Mouse (Mus musculus): ENCODE measurements at regions not wholly inside any gene's neighbourhood (a gene's known extent, or its start where the extent isn't known, plus 50 kb on each side); places are given as distances from the start of the nearest gene placed in this dataset.

- in situ Hi-C loops (cut with MboI, MseI), result no loop called here
Measured at GRCm38 (mm10) chr2:179210164-179210805, 231.9 kb upstream of the Cdh4 start.

- in situ Hi-C loops (cut with MboI, MseI), result no loop called here
Measured at GRCm38 (mm10) chr2:179216773-179217172, 225.5 kb upstream of the Cdh4 start.

GRCm38 (mm10) chr2:179228096-179228495 lies 214.1 kb upstream of the Cdh4 start:
- in situ Hi-C loops (cut with MboI, MseI), result no loop called here

GRCm38 (mm10) chr2:179231708-179232354 lies 210.4 kb upstream of the Cdh4 start:
- in situ Hi-C loops (cut with MboI, MseI), result no loop called here

- in situ Hi-C loops (cut with MboI, MseI), result no loop called here
Measured at GRCm38 (mm10) chr2:179238166-179238565, 204.1 kb upstream of the Cdh4 start.

- in situ Hi-C loops (cut with MboI, MseI), result no loop called here
Measured at GRCm38 (mm10) chr2:179260892-179261291, 181.3 kb upstream of the Cdh4 start.

GRCm38 (mm10) chr2:179263888-179264287 lies 178.3 kb upstream of the Cdh4 start:
- in situ Hi-C loops (cut with MboI, MseI), result no loop called here

GRCm38 (mm10) chr2:179265436-179265835 lies 176.8 kb upstream of the Cdh4 start:
- in situ Hi-C loops (cut with MboI, MseI), result no loop called here

- in situ Hi-C loops (cut with MboI, MseI), result no loop called here
Measured at GRCm38 (mm10) chr2:179277204-179277886, 164.9 kb upstream of the Cdh4 start.

GRCm38 (mm10) chr2:179277887-179278282 lies 164.3 kb upstream of the Cdh4 start:
- in situ Hi-C loops (cut with MboI, MseI), result no loop called here

- in situ Hi-C loops (cut with MboI, MseI), result no loop called here
Measured at GRCm38 (mm10) chr2:179282276-179282675, 160.0 kb upstream of the Cdh4 start.

- in situ Hi-C loops (cut with MboI, MseI), result no loop called here
Measured at GRCm38 (mm10) chr2:179290394-179290793, 151.8 kb upstream of the Cdh4 start.

GRCm38 (mm10) chr2:179291046-179291563 lies 151.1 kb upstream of the Cdh4 start:
- in situ Hi-C loops (cut with MboI, MseI), result no loop called here

GRCm38 (mm10) chr2:179291958-179292357 lies 150.3 kb upstream of the Cdh4 start:
- in situ Hi-C loops (cut with MboI, MseI), result no loop called here

GRCm38 (mm10) chr2:179292566-179292965 lies 149.7 kb upstream of the Cdh4 start:
- in situ Hi-C loops (cut with MboI, MseI), result no loop called here

GRCm38 (mm10) chr2:179293114-179293513 lies 149.1 kb upstream of the Cdh4 start:
- in situ Hi-C loops (cut with MboI, MseI), result no loop called here

GRCm38 (mm10) chr2:179297057-179297456 lies 145.2 kb upstream of the Cdh4 start:
- in situ Hi-C loops (cut with MboI, MseI), result no loop called here

- in situ Hi-C loops (cut with MboI, MseI), result no loop called here
Measured at GRCm38 (mm10) chr2:179303765-179304164, 138.5 kb upstream of the Cdh4 start.

- in situ Hi-C loops (cut with MboI, MseI), result no loop called here
Measured at GRCm38 (mm10) chr2:179307286-179307931, 134.8 kb upstream of the Cdh4 start.

- in situ Hi-C loops (cut with MboI, MseI), result no loop called here
Measured at GRCm38 (mm10) chr2:179307932-179308303, 134.3 kb upstream of the Cdh4 start.

- in situ Hi-C loops (cut with MboI, MseI), result no loop called here
Measured at GRCm38 (mm10) chr2:179318046-179318445, 124.2 kb upstream of the Cdh4 start.

- in situ Hi-C loops (cut with MboI, MseI), result no loop called here
Measured at GRCm38 (mm10) chr2:179325242-179325641, 117.0 kb upstream of the Cdh4 start.

Measured in T-helper 1 cell (primary cell).